Mouse (Mus musculus): Measurements from ENCODE around the gene Ptpre.

- TF ChIP-seq CTCF (IDR thresholded peaks at IDR 0.05; ENCODE audit: low read depth, low read length) (no peak), POLR2A (IDR thresholded peaks at IDR 0.05; ENCODE audit: insufficient read depth, low read length) (no peak), EP300 (IDR thresholded peaks at IDR 0.05; ENCODE audit: insufficient read depth, low read depth, low read length) (no peak)
Measured at GRCm38 (mm10) chr7:135608208-135608607, 70.9 kb downstream of the Ptpre start.

Data from ES-Bruce4 (cell line).